Mouse (Mus musculus) ES-E14 (cell line): ENCODE data around the gene Sub1.

ENCODE experiments used
- CHD2 ChIP-seq: IDR thresholded peaks from 2 replicates; pipeline ENCODE4 v1.6.1; 2014; ENCODE audit warnings: mild to moderate bottlenecking, low read depth, low read length, inconsistent platforms
- MAFK ChIP-seq: IDR thresholded peaks from 2 replicates; pipeline ENCODE4 v1.6.1; 2014; ENCODE audit warnings: mild to moderate bottlenecking, low read depth, low read length, inconsistent platforms; ENCODE audit not compliant: insufficient read depth

DNA sequence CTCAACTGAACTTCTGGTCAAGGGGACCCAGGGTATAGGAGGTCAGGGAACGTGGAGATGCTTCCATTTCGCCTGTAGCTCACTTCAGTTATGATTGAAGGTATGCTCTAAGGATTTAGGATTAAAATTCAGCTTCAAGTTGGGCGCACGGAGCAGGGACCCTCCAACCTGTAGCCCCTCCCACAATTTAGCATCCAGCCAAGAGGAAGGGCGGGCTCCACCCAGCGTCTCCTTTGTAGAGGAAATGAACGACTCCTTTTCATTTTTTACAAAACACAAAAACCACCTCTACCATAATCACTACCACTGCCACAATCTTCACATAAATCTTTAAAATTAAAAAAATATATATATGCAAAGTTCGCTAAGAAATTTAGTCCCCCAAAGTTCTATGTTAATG, 35.1 kb upstream of the Sub1 start:
- TF ChIP-seq MAFK (no peak), CHD2 (no peak)
